Mouse (Mus musculus): Measurements from ENCODE around the gene Heatr4.
A peak's percentile ranks its signal among the peaks of the same experiment; 100 is the strongest.
"Not testable (repeated sequence)": the region's sequence is repeated elsewhere in the genome, so short reads cannot be mapped to it uniquely, and the experiment has no call there.

Heatr4 gene

GRCm38 (mm10) chr12:83984752-83985151, at the start of gene Heatr4:
Gene Heatr4, minus strand, starts transcription at chr12:83984852.
- DNase-seq: no peak

- DNase-seq: no peak
These were observed 49.5 kb upstream of the Heatr4 start for GRCm38 (mm10) chr12:84034108-84034507.

- not testable (repeated sequence) for DNase-seq
These were observed 48.6 kb upstream of the Heatr4 start for GRCm38 (mm10) chr12:84033302-84033701.

- no peak for DNase-seq
These were observed 48.2 kb upstream of the Heatr4 start for GRCm38 (mm10) chr12:84032854-84033253.

- peak; percentile 73 to 83 for DNase-seq
These were observed 46.1 kb upstream of the Heatr4 start for GRCm38 (mm10) chr12:84030659-84031332.

GRCm38 (mm10) chr12:84029043-84029442, 44.4 kb upstream of the Heatr4 start:
- DNase-seq: not testable (repeated sequence)

- not testable (repeated sequence) for DNase-seq
These were observed 43.7 kb upstream of the Heatr4 start for GRCm38 (mm10) chr12:84028328-84028727.

GRCm38 (mm10) chr12:84025888-84026287, 41.2 kb upstream of the Heatr4 start:
- DNase-seq: no peak

GRCm38 (mm10) chr12:84023052-84023745, 38.5 kb upstream of the Heatr4 start:
- no peak for DNase-seq

GRCm38 (mm10) chr12:84022266-84022665, 37.6 kb upstream of the Heatr4 start:
- DNase-seq: not testable (repeated sequence)

GRCm38 (mm10) chr12:84020528-84020927, 35.9 kb upstream of the Heatr4 start:
- peak; percentile 87 to 92 for DNase-seq

- no peak for DNase-seq
These were observed 29.0 kb upstream of the Heatr4 start for GRCm38 (mm10) chr12:84013701-84014100.

GRCm38 (mm10) chr12:84013130-84013529, 28.5 kb upstream of the Heatr4 start:
- DNase-seq: no peak

GRCm38 (mm10) chr12:84011251-84012040, 26.8 kb upstream of the Heatr4 start:
- peak; percentile 83 to 88 for DNase-seq

GRCm38 (mm10) chr12:84010201-84010600, 25.5 kb upstream of the Heatr4 start:
- DNase-seq: no peak

- peak; percentile 86 to 90 for DNase-seq
These were observed 24.7 kb upstream of the Heatr4 start, which contains the start of gene Acot1 for GRCm38 (mm10) chr12:84009171-84009965. Gene Acot1, plus strand, starts transcription at chr12:84009490.

GRCm38 (mm10) chr12:84008729-84009128, 24.1 kb upstream of the Heatr4 start:
- no peak for DNase-seq

- DNase-seq: peak; percentile 63 to 68
These were observed 23.6 kb upstream of the Heatr4 start for GRCm38 (mm10) chr12:84008251-84008650.

GRCm38 (mm10) chr12:84003866-84004265, 19.2 kb upstream of the Heatr4 start:
- DNase-seq: no peak

- no peak for DNase-seq
These were observed 15.8 kb upstream of the Heatr4 start for GRCm38 (mm10) chr12:84000418-84000817.

GRCm38 (mm10) chr12:83999237-83999636, 14.6 kb upstream of the Heatr4 start:
- peak; percentile 80 to 88 for DNase-seq

- DNase-seq: peak in 1 of 2 experiments; percentile 34
These were observed 13.9 kb upstream of the Heatr4 start for GRCm38 (mm10) chr12:83998341-83999107.

Data from lung, adult 18-20 months (tissue).